Mouse (Mus musculus): ENCODE data around the gene Smg5. TPM values are rescaled to one million over a fixed set of nuclear protein-coding genes. Genes with fewer than 3 reads are reported as not detected.

Smg5 gene
- polyA plus RNA-seq, 1 experiment = 65.6 TPM

DNA sequence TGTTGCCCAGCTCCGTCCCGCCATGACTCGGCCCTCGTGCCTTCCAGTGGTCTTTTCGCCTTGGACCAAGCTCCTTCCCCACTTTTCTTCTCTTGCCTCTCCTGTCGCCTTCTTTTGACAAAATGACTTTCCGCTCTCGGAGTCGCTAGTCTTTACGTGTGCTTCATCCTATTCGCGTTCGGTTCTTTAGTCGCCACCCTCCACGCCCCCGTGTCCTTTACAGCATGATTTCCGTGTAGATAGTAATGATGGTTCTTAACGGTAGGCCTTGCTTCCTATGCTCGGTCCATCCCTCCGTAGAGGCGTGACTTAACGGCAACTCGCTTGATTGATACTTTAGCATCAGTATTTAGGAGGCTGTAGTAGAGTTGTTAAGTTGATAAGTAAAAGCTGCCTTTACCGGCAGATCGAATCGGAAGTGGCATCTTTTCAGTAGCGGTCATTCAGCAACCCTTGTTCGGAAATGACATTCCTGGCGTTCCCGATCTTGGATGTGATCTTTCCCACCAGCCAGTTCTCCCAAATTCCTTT is 38.7 kb upstream of the Smg5 start:
- under 1% methylated on average over 30 of the region's 30 CpGs for WGBS
- TF ChIP-seq POLR2A (IDR thresholded peaks at IDR 0.05; ENCODE audit: borderline replicate concordance, control insufficient read depth, low read depth, low read length) (no peak), CTCF (IDR thresholded peaks at IDR 0.05; ENCODE audit: control insufficient read depth, insufficient read depth, low read length) (no peak)

DNA sequence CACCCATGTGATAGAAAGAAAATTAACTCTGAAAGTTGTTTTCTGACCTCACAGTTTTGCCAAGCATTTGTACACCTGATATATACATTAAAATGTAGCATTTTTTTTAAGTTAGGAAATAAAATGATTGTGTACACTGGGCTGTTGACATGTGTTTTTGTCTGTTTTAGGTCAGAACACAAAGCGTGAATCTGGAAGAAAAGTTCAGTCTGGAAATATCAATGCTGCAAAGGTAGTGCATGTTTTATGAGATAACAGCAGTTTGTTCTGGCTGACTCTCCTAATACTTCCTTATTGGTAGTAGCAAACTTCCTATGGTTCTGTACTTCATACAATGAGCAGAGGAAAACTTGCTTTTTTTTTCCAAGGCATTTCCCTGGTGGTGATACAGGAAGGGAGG is 36.9 kb upstream of the Smg5 start:
- H3K4me1 ChIP-seq (ENCODE audit: control insufficient read depth, insufficient read depth, low read length) = no peaks in the 10 kb centered on the region; the same call in none of the 2 replicates
- WGBS = 62% methylated on average over 1 of the region's 1 CpGs
- TF ChIP-seq CTCF (IDR thresholded peaks at IDR 0.05; ENCODE audit: control insufficient read depth, insufficient read depth, low read length) (no peak), POLR2A (IDR thresholded peaks at IDR 0.05; ENCODE audit: borderline replicate concordance, control insufficient read depth, low read depth, low read length) (no peak)
- no peak overlapping the region for H3K27ac ChIP-seq (ENCODE audit: control insufficient read depth, insufficient read depth, low read depth, low read length, poor library complexity)
- no peak overlapping the region for H3K4me3 ChIP-seq (replicated peaks; ENCODE audit: control insufficient read depth, low read depth, low read length)

More for the DNA sequence above, 38.7 kb upstream of the Smg5 start:
- H3K27ac ChIP-seq (ENCODE audit: control insufficient read depth, insufficient read depth, low read depth, low read length, poor library complexity) = peak overlapping the region; percentile 84
- H3K4me3 ChIP-seq (replicated peaks; ENCODE audit: control insufficient read depth, low read depth, low read length) = peak overlapping the region; percentile 97
- no peaks in the 10 kb centered on the region; the same call in none of the 2 replicates for H3K4me1 ChIP-seq (ENCODE audit: control insufficient read depth, insufficient read depth, low read length)

DNA sequence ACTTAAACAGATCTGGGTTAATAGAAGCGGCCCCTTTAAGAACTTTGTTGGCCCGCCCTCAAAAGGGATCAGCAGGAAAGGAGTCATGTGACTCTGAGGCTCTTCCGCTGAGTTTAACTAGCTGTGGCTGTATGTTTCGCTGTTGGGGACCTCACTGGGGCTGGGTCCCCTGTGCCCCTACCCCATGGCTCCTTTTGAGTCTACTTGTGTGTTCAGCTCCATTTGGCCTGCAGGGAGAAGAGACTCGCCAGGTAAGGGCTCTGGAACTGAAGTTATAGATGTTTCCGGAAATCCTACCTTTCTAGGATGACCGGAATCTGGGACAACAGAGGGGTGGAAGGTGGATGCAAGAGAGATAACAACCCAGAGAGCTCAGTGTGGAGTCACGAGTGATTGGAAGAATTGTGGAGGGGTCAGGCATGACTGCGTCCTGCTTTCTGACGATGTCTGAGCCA is 11.1 kb upstream of the Smg5 start, which contains the start of gene Glmp:
Gene Glmp (plus strand): TSS at position 73 of the 455 bp plus-strand sequence.
- WGBS = 2% methylated on average over 10 of the region's 10 CpGs
- TF ChIP-seq CTCF (IDR thresholded peaks at IDR 0.05; ENCODE audit: control insufficient read depth, insufficient read depth, low read length) = no peak
- no peak for TF ChIP-seq POLR2A (IDR thresholded peaks at IDR 0.05; ENCODE audit: borderline replicate concordance, control insufficient read depth, low read depth, low read length)

DNA sequence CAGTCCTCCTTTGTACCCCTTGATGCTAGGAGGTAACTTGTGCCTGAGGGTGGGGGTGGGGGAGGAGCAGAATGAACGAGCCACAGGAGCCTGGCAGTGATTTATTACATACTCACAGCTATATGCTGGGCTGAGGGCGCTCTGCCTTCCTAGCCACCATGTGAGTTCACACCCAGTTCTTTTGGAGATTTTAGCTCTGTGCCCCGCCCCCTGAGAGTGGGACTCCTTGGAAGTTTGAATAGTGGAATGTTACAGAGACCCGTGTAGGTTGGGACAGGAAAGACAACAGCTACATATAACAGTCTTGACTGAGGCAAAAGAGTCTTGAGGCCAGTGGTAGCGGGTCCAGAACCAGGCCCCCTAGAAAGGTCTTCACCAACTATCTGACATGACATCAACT is 7.1 kb upstream of the Smg5 start:
- TF ChIP-seq CTCF (IDR thresholded peaks at IDR 0.05; ENCODE audit: control insufficient read depth, insufficient read depth, low read length) = no peak
- no peak for TF ChIP-seq POLR2A (IDR thresholded peaks at IDR 0.05; ENCODE audit: borderline replicate concordance, control insufficient read depth, low read depth, low read length)
- WGBS = 77% methylated on average over 5 of the region's 5 CpGs
- no peak overlapping the region for H3K27ac ChIP-seq (ENCODE audit: control insufficient read depth, insufficient read depth, low read depth, low read length, poor library complexity)
- no peak overlapping the region for H3K4me3 ChIP-seq (replicated peaks; ENCODE audit: control insufficient read depth, low read depth, low read length)
- H3K4me1 ChIP-seq (ENCODE audit: control insufficient read depth, insufficient read depth, low read length) = peaks cover 2% of the 10 kb centered on the region; the same call in 1 of the 2 replicates

More for the DNA sequence above, 11.1 kb upstream of the Smg5 start, which contains the start of gene Glmp:
- H3K4me3 ChIP-seq (replicated peaks; ENCODE audit: control insufficient read depth, low read depth, low read length) = peak within 1 kb of the TSS; percentile 73
- H3K4me1 ChIP-seq (ENCODE audit: control insufficient read depth, insufficient read depth, low read length) = peaks cover 2% of the 10 kb centered on the region; the same call in 1 of the 2 replicates
- H3K27ac ChIP-seq (ENCODE audit: control insufficient read depth, insufficient read depth, low read depth, low read length, poor library complexity) = 0 out of 2 replicates have a peak within 1 kb of the TSS, but pooled peaks have one; percentile 16

DNA sequence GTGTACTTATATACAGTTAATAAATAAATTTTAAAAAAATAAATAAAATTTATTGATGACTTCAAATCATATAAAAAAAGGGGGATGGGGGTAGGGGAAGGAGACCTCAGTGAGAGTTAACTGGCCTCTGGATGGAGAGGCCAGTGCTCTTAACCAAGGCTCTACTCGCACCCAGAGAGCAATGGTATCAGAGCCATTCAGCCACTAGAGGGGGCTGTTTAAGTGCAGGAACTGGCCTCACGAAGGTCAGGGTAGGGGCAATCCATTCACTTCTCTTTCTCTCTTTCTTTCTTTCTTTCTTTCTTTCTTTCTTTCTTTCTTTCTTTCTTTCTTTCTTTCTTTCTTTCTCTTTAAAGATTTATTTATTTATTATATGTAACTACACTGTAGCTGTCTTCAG is 4.8 kb upstream of the Smg5 start:
- 1% methylated on average over 2 of the region's 2 CpGs for WGBS
- peak; percentile 86 for TF ChIP-seq CTCF (IDR thresholded peaks at IDR 0.05; ENCODE audit: control insufficient read depth, insufficient read depth, low read length)
- TF ChIP-seq POLR2A (IDR thresholded peaks at IDR 0.05; ENCODE audit: borderline replicate concordance, control insufficient read depth, low read depth, low read length) = no peak
- Histone ChIP-seq H3K4me3 (replicated peaks; ENCODE audit: control insufficient read depth, low read depth, low read length) (no peak overlapping the region), H3K27ac (ENCODE audit: control insufficient read depth, insufficient read depth, low read depth, low read length, poor library complexity) (no peak overlapping the region), H3K4me1 (ENCODE audit: control insufficient read depth, insufficient read depth, low read length) (no peaks in the 10 kb centered on the region)

DNA sequence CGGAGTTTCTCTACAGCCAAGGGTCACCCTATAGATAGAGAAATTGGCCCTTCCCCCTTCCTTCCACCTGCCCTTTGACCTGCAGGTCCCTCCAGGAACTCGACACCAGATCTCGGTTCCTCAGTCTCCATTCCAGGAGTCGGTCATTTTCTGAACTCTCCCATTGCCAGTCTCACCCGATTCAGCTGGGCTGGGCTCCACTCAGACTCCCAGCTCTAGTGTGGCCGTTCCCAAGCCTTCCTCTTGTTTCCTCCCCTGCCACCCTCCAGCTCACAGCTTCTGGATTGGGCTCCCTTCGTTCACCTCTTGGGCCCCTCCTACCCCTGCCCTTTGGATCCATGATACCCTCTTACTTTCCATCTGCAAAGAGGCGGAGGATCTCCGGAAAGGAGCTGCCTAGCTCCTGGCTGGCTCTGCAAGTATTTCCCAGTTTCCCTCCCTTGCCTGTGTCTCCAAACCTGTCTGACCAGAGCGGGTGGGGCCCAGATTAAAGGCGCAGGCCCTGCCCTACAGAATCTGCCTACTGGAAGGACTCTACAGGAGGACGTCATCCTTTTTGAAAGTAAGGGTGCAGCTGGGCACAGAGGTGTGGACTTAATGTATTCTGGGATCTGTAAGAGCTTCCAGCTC is 1.9 kb upstream of the Smg5 start:
- TF ChIP-seq POLR2A (IDR thresholded peaks at IDR 0.05; ENCODE audit: borderline replicate concordance, control insufficient read depth, low read depth, low read length) = no peak
- TF ChIP-seq CTCF (IDR thresholded peaks at IDR 0.05; ENCODE audit: control insufficient read depth, insufficient read depth, low read length) = no peak
- WGBS = 81% methylated on average over 12 of the region's 12 CpGs
- Histone ChIP-seq H3K4me3 (replicated peaks; ENCODE audit: control insufficient read depth, low read depth, low read length) (no peak overlapping the region), H3K4me1 (ENCODE audit: control insufficient read depth, insufficient read depth, low read length) (peaks cover 2% of the 10 kb centered on the region; the same call in 1 of the 2 replicates), H3K27ac (ENCODE audit: control insufficient read depth, insufficient read depth, low read depth, low read length, poor library complexity) (no peak overlapping the region)

DNA sequence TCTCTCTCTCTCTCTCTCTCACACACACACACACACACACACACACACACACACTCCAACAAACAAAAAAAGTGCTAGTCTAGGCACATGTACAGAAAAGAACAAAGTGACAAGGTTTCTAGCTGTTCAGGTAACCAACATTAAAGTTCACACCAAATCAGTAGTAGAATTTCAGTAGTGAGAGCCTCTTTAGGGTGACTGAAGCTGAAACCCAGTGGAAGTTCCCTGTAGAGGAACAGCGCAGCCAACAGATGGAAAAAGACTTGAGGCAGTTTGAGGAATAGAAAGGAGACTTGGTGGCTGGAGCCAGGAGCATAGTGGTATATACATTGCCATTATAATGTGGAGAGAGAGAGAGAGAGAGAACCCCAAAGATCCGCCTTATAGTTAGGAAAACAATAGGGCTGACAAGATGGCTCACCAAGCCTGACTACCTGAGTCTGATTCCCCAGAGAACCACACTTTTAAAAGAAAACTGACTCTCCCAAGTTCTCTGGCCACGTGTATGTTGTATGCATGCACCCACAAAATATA is 1.1 kb upstream of the Smg5 start:
- Histone ChIP-seq H3K4me1 (ENCODE audit: control insufficient read depth, insufficient read depth, low read length) (peaks cover 2% of the 10 kb centered on the region; the same call in 1 of the 2 replicates), H3K4me3 (replicated peaks; ENCODE audit: control insufficient read depth, low read depth, low read length) (no peak overlapping the region), H3K27ac (ENCODE audit: control insufficient read depth, insufficient read depth, low read depth, low read length, poor library complexity) (no peak overlapping the region)
- no peak for TF ChIP-seq POLR2A (IDR thresholded peaks at IDR 0.05; ENCODE audit: borderline replicate concordance, control insufficient read depth, low read depth, low read length)
- no peak for TF ChIP-seq CTCF (IDR thresholded peaks at IDR 0.05; ENCODE audit: control insufficient read depth, insufficient read depth, low read length)
- 18% methylated on average over 3 of the region's 3 CpGs for WGBS

DNA sequence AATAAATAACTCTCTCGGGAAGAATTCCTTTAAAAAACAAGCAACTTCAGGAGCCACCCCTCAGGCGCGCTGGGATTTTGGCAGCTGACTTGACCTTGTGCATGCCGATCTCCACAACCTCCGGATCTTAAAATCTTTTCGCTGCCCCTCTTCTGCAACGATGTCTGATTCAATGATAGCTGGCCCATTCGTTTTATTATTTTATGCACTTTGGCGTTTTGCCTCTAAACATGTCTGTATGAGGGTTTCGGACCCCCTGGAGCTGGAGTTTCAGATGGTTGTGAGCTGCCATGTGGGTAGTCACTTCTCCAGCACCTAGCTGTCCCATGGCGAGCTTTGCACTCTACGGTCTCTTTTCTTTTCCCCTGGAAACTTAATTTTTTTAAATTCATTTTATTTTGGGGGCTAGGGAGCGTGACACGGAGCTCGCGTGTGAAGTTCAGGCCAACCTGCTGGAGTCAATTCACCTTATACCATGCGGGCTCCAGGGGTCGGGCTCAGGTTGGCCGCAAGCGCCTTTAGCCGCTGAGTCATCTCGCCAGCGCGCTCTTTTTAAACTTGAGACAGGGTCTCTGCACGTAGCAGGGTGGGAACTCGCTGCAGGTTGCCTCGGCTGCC is 515 bp upstream of the Smg5 start:
- TF ChIP-seq CTCF (IDR thresholded peaks at IDR 0.05; ENCODE audit: control insufficient read depth, insufficient read depth, low read length) (no peak), POLR2A (IDR thresholded peaks at IDR 0.05; ENCODE audit: borderline replicate concordance, control insufficient read depth, low read depth, low read length) (no peak)
- under 1% methylated on average over 27 of the region's 27 CpGs for WGBS
- peak overlapping the region; percentile 100 for H3K4me3 ChIP-seq (replicated peaks; ENCODE audit: control insufficient read depth, low read depth, low read length)
- H3K27ac ChIP-seq (ENCODE audit: control insufficient read depth, insufficient read depth, low read depth, low read length, poor library complexity) = peak overlapping the region; percentile 96
- peaks cover 2% of the 10 kb centered on the region; the same call in 1 of the 2 replicates for H3K4me1 ChIP-seq (ENCODE audit: control insufficient read depth, insufficient read depth, low read length)

All from bone marrow, adult 2 months (tissue).